Mouse (Mus musculus) erythroblast, embryonic 14.5 days (primary cell): ENCODE results near the gene Got2.

Source experiments
- GATA1 ChIP-seq: IDR thresholded peaks from 2 replicates; pipeline ENCODE4 v1.6.1; 2012; ENCODE audit warnings: low read length, inconsistent platforms, mixed read lengths
- TAL1 ChIP-seq: IDR thresholded peaks from 3 replicates; pipeline ENCODE4 v1.6.1; 2012; ENCODE audit warnings: low read length, inconsistent platforms, mixed read lengths

- TF ChIP-seq GATA1 (no peak), TAL1 (no peak)
Observed at GRCm38 (mm10) chr8:95916106-95916505, 27.8 kb upstream of the Got2 start.
